Mouse (Mus musculus): Measurements from ENCODE around the gene Prmt3.

Gene Prmt3

GRCm38 (mm10) chr7:49797171-49797570 is 19.0 kb downstream of the Prmt3 start:
- no peak for DNase-seq (ENCODE audit: low read depth, low spot score)

- no peak for DNase-seq (ENCODE audit: low read depth, low spot score)
Observed at GRCm38 (mm10) chr7:49803511-49803910, 25.4 kb downstream of the Prmt3 start.

GRCm38 (mm10) chr7:49804638-49805165 is 26.6 kb downstream of the Prmt3 start:
- no peak for DNase-seq (ENCODE audit: low read depth, low spot score)

GRCm38 (mm10) chr7:49805618-49806017 is 27.5 kb downstream of the Prmt3 start:
- no peak for DNase-seq (ENCODE audit: low read depth, low spot score)

- DNase-seq (ENCODE audit: low read depth, low spot score) = no peak
Observed at GRCm38 (mm10) chr7:49807093-49807682, 29.0 kb downstream of the Prmt3 start.

GRCm38 (mm10) chr7:49807846-49808622 is 29.9 kb downstream of the Prmt3 start:
- no peak for DNase-seq (ENCODE audit: low read depth, low spot score)

GRCm38 (mm10) chr7:49809100-49809499 is 31.0 kb downstream of the Prmt3 start:
- no peak for DNase-seq (ENCODE audit: low read depth, low spot score)

- DNase-seq (ENCODE audit: low read depth, low spot score) = no peak
Observed at GRCm38 (mm10) chr7:49809562-49809961, 31.4 kb downstream of the Prmt3 start.

- no peak for DNase-seq (ENCODE audit: low read depth, low spot score)
Observed at GRCm38 (mm10) chr7:49811346-49811745, 33.2 kb downstream of the Prmt3 start.

- DNase-seq (ENCODE audit: low read depth, low spot score) = no peak
Observed at GRCm38 (mm10) chr7:49819393-49819792, 41.2 kb downstream of the Prmt3 start.

- no peak for DNase-seq (ENCODE audit: low read depth, low spot score)
Observed at GRCm38 (mm10) chr7:49821370-49821769, 43.2 kb downstream of the Prmt3 start.

- no peak for DNase-seq (ENCODE audit: low read depth, low spot score)
Observed at GRCm38 (mm10) chr7:49822028-49822427, 43.9 kb downstream of the Prmt3 start.

GRCm38 (mm10) chr7:49823595-49823994 is 45.4 kb downstream of the Prmt3 start:
- DNase-seq (ENCODE audit: low read depth, low spot score) = no peak

GRCm38 (mm10) chr7:49824043-49824442 is 45.9 kb downstream of the Prmt3 start:
- DNase-seq (ENCODE audit: low read depth, low spot score) = no peak

GRCm38 (mm10) chr7:49824581-49824980 is 46.4 kb downstream of the Prmt3 start:
- DNase-seq (ENCODE audit: low read depth, low spot score) = no peak

- DNase-seq (ENCODE audit: low read depth, low spot score) = no peak
Observed at GRCm38 (mm10) chr7:49825492-49825891, 47.3 kb downstream of the Prmt3 start.

GRCm38 (mm10) chr7:49827920-49828319 is 49.8 kb downstream of the Prmt3 start:
- no peak for DNase-seq (ENCODE audit: low read depth, low spot score)

GRCm38 (mm10) chr7:49842366-49843282 is 64.5 kb downstream of the Prmt3 start:
- no peak for DNase-seq (ENCODE audit: low read depth, low spot score)

- DNase-seq (ENCODE audit: low read depth, low spot score) = no peak
Observed at GRCm38 (mm10) chr7:49843304-49843933, 65.3 kb downstream of the Prmt3 start.

- DNase-seq (ENCODE audit: low read depth, low spot score) = no peak
Observed at GRCm38 (mm10) chr7:49847939-49848338, 69.8 kb downstream of the Prmt3 start.
